Mouse (Mus musculus) limb, embryonic 10.5 days (tissue): ENCODE measurements around the gene Trip6. TPM values are rescaled to one million over a fixed set of nuclear protein-coding genes. Genes with fewer than 3 reads are reported as not detected.
"Not testable (repeated sequence)": the region's sequence is repeated elsewhere in the genome, so short reads cannot be mapped to it uniquely, and the experiment has no call there.

ENCODE experiments used
- DNase-seq: peaks from one replicate; pipeline ENCODE4 v3.0.0-alpha.2; 2017; ENCODE audit warnings: low spot score
- H3K27ac ChIP-seq: fragments of 300-500 bp; sonication (generic); 2 replicates; pipeline ENCODE4 v1.5.1; 2016; ENCODE audit warnings: mild to moderate bottlenecking
- H3K27me3 ChIP-seq: fragments of 300-500 bp; sonication (generic); 2 replicates; pipeline ENCODE4 v1.6.1; 2016; ENCODE audit warnings: low read depth, mild to moderate bottlenecking; ENCODE audit not compliant: poor library complexity, severe bottlenecking
- H3K36me3 ChIP-seq: fragments of 300-500 bp; sonication (generic); 2 replicates; pipeline ENCODE4 v1.6.1; 2016; ENCODE audit warnings: mild to moderate bottlenecking, moderate library complexity
- H3K4me1 ChIP-seq: fragments of 300-500 bp; sonication (generic); 2 replicates; pipeline ENCODE4 v1.6.1; 2016
- H3K4me3 ChIP-seq: fragments of 300-500 bp; sonication (generic); 2 replicates; pipeline ENCODE4 v1.5.1; 2016; ENCODE audit warnings: mild to moderate bottlenecking, moderate library complexity
- H3K9me3 ChIP-seq: fragments of 300-500 bp; sonication (generic); replicated peaks from 2 replicates; pipeline ENCODE4 v1.6.1; 2016; ENCODE audit warnings: mild to moderate bottlenecking
- WGBS: fragments of 180-500 bp; shearing (Covaris S2); methylation state at CpG from one replicate; pipeline ENCODE4 v1.1.7; 2016; 5-methylcytosine and 5-hydroxymethylcytosine counted together
- polyA plus RNA-seq: library from polyadenylated mRNA; unstranded; fragments of >200 nt; fragmentation: Nextera tagmentation; extraction: Ambion mirVana; gene quantifications from 2 replicates; pipeline ENCODE4 v1.2.1, GENCODE M21; 2016

Gene Trip6
- polyA plus RNA-seq, 1 experiment from 2014 or later: 75.9 TPM

DNA sequence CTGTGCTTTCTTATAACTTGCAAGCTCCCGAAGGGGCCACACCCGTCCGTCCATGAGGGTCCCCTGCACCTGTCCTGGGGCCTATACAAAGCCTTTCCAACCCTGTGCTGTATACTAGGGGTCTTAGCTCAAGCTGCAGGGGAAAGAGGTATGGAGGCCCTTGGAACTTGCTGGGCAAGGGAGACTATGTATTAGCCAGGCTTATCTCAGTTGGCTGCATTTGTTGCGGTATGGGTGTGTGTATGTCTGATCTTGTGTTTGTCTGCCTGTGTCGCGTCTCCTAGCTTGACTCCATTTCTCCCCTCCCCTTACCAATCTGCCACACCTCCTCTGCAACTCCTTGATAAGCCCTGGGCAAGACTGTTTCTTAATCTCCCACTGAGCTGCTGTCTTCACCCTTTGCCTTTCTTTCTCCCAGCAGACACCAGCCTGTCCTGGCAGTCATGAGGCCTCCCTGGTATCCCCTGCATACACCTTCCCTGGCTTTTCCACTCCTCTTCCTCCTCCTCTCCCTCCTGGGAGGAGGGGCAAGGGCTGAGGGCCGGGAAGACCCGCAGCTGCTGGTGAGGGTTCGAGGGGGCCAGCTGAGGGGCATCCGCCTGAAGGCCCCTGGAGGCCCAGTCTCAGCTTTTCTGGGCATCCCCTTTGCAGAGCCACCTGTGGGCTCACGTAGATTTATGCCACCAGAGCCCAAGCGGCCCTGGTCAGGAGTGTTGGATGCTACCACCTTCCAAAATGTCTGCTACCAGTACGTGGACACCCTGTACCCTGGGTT is 24.4 kb downstream of the Trip6 start:
- peak overlapping the region; percentile 52 for H3K4me3 ChIP-seq
- peaks cover 58% of the 10 kb centered on the region for H3K4me1 ChIP-seq

DNA sequence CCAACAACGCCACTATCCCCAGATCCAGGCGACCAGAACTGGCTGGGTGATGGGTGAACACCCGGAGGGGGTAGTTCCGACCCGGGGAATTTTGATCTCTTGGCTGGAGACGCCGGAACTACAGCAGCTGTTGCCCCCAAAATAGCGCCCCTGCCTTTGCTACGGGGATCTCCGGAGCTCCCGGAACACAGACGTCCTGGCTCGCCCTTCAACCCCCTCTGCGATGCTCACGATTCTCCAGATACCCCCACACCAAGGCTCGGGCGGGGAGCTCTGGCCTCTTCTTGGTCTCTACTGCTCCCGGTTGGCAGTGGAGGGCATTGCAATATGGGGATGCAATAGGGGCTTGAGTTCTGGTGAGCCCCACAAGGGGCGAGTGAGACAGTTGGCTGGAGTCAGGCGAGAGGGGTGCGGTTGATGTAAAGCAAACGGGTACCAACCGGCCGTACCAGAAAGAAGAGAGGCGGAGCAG is 25.2 kb downstream of the Trip6 start:
- peaks cover 75% of the 10 kb centered on the region for H3K27me3 ChIP-seq
- WGBS: 3% methylated on average over 25 of the region's 25 CpGs
- peaks cover 51% of the 10 kb centered on the region for H3K4me1 ChIP-seq
- H3K9me3 ChIP-seq: no peaks in the 10 kb centered on the region
- H3K36me3 ChIP-seq: no peaks in the 10 kb centered on the region
- peak; percentile 60 for DNase-seq
- H3K27ac ChIP-seq: peak overlapping the region; percentile 58; the same call in 1 of the 2 replicates
- H3K4me3 ChIP-seq: peak overlapping the region; percentile 52

More for the DNA sequence above, 24.4 kb downstream of the Trip6 start:
- Histone ChIP-seq H3K27ac (peak overlapping the region; percentile 56; the same call in 1 of the 2 replicates), H3K9me3 (no peaks in the 10 kb centered on the region), H3K27me3 (peaks cover 75% of the 10 kb centered on the region), H3K36me3 (peaks cover 2% of the 10 kb centered on the region)
- no peak for DNase-seq
- WGBS: 54% methylated on average over 13 of the region's 13 CpGs

DNA sequence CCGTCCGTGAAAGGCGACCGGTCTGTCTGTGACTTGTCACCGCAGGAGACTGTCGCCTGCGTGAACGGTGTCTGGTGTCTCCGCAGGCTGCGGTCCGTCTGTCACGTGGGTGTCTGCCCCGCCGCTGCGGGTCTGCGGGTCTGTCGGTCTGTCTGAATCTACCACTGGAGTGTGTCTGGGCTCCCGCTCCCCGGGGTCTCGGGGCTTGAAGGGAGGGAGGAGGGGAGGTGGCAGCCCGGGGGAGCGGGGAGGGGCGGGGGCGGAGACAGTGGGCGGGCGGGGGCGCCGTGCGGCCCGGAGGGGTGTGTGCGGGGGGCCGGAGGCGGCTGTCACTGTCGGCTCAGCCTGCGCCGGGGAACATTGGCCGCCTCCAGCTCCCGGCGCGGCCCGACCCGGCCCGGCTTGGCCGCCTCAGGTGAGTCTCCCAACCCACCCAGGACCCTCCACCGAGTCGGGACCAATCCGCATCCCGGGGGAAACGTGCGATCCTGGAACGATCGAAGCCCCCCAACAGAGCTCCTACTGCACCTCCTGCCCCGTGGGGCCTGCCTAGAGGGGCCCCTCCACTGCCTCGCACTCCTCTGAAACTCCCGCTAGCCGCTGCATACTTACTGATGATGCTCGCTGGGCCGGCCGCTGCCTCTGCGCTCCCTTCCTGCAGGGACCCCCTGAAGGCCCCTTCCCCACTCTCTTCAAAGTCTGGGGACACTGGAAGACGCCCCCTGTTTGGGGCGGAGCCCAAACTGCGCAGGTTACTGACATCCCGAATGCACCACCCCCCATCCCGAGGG is 26.1 kb downstream of the Trip6 start:
- Histone ChIP-seq H3K27me3 (peaks cover 73% of the 10 kb centered on the region), H3K9me3 (no peaks in the 10 kb centered on the region), H3K36me3 (no peaks in the 10 kb centered on the region), H3K4me1 (peaks cover 42% of the 10 kb centered on the region), H3K4me3 (peak overlapping the region; percentile 52), H3K27ac (peak overlapping the region; percentile 51; the same call in 1 of the 2 replicates)
- WGBS: 1% methylated on average over 59 of the region's 65 CpGs
- DNase-seq: peak; percentile 62

DNA sequence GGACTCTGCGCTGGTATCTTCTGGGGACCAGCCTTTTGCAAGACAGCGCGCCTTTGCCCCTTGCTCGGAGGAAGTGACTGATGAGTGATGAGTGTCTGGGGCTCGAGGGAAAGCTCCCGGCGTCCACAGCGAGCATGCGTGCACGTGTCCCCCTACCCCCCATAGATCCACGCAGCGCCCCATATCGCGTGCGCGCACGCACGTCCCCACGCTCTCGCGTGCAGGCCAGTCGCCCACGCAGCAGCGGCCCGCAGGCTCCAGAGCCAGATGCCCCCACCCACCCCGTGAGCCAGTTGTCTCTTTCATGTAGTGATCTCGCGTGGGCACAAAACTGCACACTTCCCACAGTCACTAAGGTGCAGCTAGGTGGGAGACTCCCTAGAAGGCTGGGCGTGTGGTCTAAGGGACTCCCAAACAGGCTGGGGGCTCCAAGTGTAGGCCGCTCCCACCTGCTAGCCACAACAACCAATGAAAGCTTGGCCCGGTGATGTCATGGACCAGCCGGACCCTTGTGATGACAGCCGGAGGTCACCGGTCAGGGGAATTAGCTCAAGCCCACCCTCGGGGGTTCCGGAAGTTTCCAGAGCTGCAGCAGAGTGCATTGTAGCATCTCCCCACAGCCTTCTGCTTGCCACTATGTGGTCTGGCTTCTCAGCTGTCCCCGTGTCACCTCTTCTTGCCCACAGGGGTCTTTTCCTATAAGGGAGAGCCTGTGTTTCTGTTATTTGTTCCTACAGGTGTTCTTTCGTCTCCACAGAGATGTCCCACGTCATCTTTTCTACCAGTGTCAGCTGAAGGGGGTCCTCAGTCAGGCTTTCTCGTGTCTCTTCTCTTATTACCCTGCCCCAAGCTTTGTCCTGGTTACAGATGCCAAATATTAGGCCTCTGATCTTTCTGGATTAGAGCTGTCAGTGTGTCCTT is 26.9 kb downstream of the Trip6 start, which contains the start of gene Ache:
Gene Ache, plus strand, starts transcription at position 488 of the 921 bp plus-strand sequence.
- H3K9me3 ChIP-seq: no peaks in the 10 kb centered on the region
- peak; percentile 59 for DNase-seq
- peaks cover 65% of the 10 kb centered on the region for H3K27me3 ChIP-seq
- H3K4me1 ChIP-seq: peaks cover 39% of the 10 kb centered on the region
- H3K4me3 ChIP-seq: peak within 1 kb of the TSS; percentile 52
- under 1% methylated on average over 39 of the region's 40 CpGs for WGBS
- H3K27ac ChIP-seq: peak within 1 kb of the TSS; percentile 51; the same call in 1 of the 2 replicates
- H3K36me3 ChIP-seq: no peaks in the 10 kb centered on the region

DNA sequence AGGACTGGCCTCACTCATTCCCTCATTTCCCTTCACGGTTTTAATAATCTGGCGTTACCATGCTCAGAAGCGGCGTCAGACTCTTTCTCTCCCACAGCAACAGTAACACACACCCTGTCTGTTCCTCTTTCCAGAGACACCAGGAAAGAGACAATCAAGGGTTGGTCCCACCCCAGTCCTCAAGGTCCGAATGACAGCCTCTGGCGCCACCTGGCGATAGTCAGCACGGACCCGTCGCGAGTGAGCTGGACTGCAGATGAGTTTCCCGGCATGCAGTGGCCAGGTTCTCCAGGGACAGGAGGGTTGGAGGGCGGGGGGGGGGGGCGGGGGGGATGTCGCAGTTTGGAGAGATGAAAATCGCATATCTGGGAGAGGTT is 27.6 kb downstream of the Trip6 start:
- Histone ChIP-seq H3K4me1 (peaks cover 39% of the 10 kb centered on the region), H3K4me3 (peak overlapping the region; percentile 52), H3K27ac (no peak overlapping the region), H3K9me3 (no peaks in the 10 kb centered on the region), H3K36me3 (no peaks in the 10 kb centered on the region), H3K27me3 (peaks cover 58% of the 10 kb centered on the region)
- WGBS: 3% methylated on average over 12 of the region's 16 CpGs
- peak; percentile 89 for DNase-seq

GRCm38 (mm10) chr5:137285986-137286385 is 28.2 kb downstream of the Trip6 start:
- Histone ChIP-seq H3K9me3 (no peaks in the 10 kb centered on the region), H3K4me1 (peaks cover 39% of the 10 kb centered on the region), H3K4me3 (no peak overlapping the region), H3K36me3 (no peaks in the 10 kb centered on the region), H3K27ac (no peak overlapping the region), H3K27me3 (peaks cover 52% of the 10 kb centered on the region)
- DNase-seq: no peak
- WGBS: 50% methylated on average over 7 of the region's 7 CpGs

- H3K36me3 ChIP-seq: no peaks in the 10 kb centered on the region
- WGBS: 63% methylated on average over 5 of the region's 5 CpGs
- no peak for DNase-seq
Measured at GRCm38 (mm10) chr5:137285045-137285444, 29.2 kb downstream of the Trip6 start.

GRCm38 (mm10) chr5:137284411-137284810 is 29.8 kb downstream of the Trip6 start:
- H3K4me1 ChIP-seq: peaks cover 29% of the 10 kb centered on the region
- H3K27ac ChIP-seq, H3K4me3 ChIP-seq, H3K36me3 ChIP-seq, DNase-seq, H3K9me3 ChIP-seq: not testable (repeated sequence)
- WGBS: 88% methylated on average over 6 of the region's 6 CpGs
- peaks cover 36% of the 10 kb centered on the region for H3K27me3 ChIP-seq

More at GRCm38 (mm10) chr5:137285045-137285444, 29.2 kb downstream of the Trip6 start:
- peaks cover 42% of the 10 kb centered on the region for H3K27me3 ChIP-seq
- no peaks in the 10 kb centered on the region for H3K9me3 ChIP-seq
- peaks cover 33% of the 10 kb centered on the region for H3K4me1 ChIP-seq
- no peak overlapping the region for H3K4me3 ChIP-seq
- no peak overlapping the region for H3K27ac ChIP-seq

GRCm38 (mm10) chr5:137277360-137278342 is 36.6 kb downstream of the Trip6 start:
- WGBS: 51% methylated on average over 18 of the region's 18 CpGs
- Histone ChIP-seq H3K9me3 (no peaks in the 10 kb centered on the region), H3K4me3 (no peak overlapping the region), H3K27ac (no peak overlapping the region), H3K4me1 (peaks cover 10% of the 10 kb centered on the region; the same call in 1 of the 2 replicates), H3K36me3 (no peaks in the 10 kb centered on the region), H3K27me3 (no peaks in the 10 kb centered on the region)
- DNase-seq: no peak

GRCm38 (mm10) chr5:137268131-137268910 is 45.9 kb downstream of the Trip6 start:
- peak overlapping the region; percentile 34 for H3K27ac ChIP-seq
- no peak for DNase-seq
- H3K4me3 ChIP-seq: no peak overlapping the region
- no peaks in the 10 kb centered on the region for H3K27me3 ChIP-seq
- WGBS: 35% methylated on average over 18 of the region's 18 CpGs
- peaks cover 7% of the 10 kb centered on the region for H3K4me1 ChIP-seq
- H3K36me3 ChIP-seq: no peaks in the 10 kb centered on the region
- H3K9me3 ChIP-seq: no peaks in the 10 kb centered on the region

DNA sequence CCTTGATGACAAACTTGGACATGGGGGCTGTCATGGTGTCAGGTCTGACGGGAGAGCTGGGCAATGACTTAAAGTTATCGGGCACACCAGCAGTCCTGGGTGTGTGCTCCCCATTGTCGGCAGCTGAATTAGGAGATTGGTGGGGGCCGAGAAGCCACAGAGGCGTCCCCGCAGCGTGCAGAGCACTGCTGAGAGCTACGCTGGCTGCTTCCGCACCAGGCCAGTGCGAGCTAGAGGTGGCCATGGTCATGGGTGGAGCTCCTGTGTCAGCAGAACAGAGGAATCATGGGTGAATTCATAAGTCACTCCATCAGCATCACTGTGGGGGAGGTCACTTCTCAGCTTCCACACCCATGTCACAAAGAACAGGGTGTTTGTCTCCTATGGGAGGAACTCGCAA is 49.4 kb downstream of the Trip6 start:
- H3K4me1 ChIP-seq: peaks cover 7% of the 10 kb centered on the region
- H3K9me3 ChIP-seq: no peaks in the 10 kb centered on the region
- no peaks in the 10 kb centered on the region for H3K36me3 ChIP-seq
- no peak overlapping the region for H3K4me3 ChIP-seq
- no peaks in the 10 kb centered on the region for H3K27me3 ChIP-seq
- DNase-seq: no peak
- H3K27ac ChIP-seq: no peak overlapping the region
- WGBS: 91% methylated on average over 11 of the region's 11 CpGs
